Mouse (Mus musculus) kidney, postnatal 14 days (tissue): ENCODE data around the gene Comt.

Experiments used
- DNase-seq: peaks from one replicate; pipeline ENCODE4 v3.0.0; 2022; ENCODE audit warnings: mixed read lengths

Gene Comt

DNA sequence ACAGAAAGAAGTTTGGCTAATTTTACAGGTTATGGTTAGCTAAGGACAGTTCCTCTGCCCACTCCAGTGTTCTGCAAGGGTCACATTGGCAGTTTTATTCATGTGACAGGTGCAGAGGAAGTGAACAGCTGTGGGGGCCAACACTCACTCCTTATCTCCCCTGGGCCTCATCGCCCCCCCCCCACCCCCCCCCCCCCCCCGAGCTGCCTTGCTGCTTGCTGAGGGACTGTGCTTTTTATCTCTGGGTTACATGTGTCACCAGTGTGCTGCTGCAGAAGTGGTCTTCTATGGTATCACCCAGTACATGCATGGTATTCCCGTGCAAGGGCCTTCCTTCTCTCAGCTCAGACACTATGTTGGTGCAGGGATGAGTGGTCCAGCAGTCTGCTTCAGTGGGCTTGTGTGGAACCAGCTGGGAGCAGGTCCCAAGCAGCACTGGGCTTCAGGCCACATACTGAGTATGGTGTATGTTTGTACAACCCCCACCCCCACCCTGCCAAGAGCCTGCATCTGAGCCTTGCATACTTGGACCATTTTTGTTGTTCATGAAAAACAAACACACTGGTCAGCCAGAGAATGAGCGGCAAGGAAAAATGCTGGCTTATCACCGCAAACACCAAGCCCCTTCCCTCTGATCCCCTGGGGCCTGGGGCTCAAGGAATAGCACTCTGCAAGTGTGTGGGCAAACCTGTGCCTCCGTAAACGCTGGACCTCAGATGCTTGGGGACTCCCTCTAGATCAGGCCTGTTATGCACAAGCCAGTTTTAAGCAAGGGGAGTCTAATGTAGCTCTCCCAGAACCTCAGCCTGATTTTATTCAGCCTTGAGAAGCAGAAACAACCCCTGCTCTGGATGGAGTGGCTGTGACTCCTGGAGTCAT lies 38.7 kb downstream of the Comt start:
- DNase-seq, result peak; percentile 62

GRCm38 (mm10) chr16:18386972-18387371 lies 39.7 kb downstream of the Comt start:
- DNase-seq, result no peak

- DNase-seq, result no peak
These were observed 40.2 kb downstream of the Comt start for GRCm38 (mm10) chr16:18386451-18386850.

DNA sequence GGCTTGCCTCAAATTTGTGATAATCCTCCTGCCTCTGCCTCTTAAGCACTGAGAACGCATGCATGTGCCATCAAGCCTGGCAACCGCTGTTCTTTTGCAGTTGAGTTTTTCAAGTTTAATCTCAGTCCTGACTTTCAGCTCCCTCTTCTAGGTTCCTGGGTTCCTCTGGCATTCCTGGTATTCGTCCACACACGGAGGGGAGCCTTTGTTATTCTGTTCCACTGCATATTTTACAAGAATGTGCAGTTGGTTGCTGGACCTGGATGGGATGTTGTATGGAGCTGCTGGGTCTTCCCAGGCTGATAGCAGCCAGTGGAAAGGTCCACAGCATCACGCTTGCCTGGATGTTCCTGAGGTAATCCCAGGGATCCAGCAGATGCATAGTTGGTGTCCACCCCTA lies 41.2 kb downstream of the Comt start:
- DNase-seq, result no peak

- no peak for DNase-seq
These were observed 42.0 kb downstream of the Comt start for GRCm38 (mm10) chr16:18384659-18385058.

- no peak for DNase-seq
These were observed 42.4 kb downstream of the Comt start for GRCm38 (mm10) chr16:18384211-18384610.

DNA sequence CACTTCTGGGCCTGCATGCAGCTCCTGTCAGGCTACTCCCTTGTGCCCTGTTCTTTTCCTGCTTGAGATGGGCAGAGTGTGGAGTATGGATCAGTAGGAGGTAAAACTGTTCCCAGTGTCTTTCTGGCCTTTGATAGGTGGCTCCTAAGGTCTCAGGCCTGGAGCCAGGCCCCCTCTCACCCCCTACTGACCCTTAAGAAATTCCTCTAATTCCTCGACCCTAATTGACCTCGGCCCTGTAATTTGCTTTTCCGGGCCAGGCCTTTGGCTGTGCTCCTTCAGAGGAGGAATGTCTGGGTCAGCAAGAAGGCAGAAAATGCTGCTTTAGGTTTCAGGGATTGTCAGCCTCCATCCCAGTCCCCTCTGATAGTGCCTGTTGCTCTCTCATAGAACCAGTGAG lies 42.9 kb downstream of the Comt start:
- peak; percentile 79 for DNase-seq

- peak; percentile 75 for DNase-seq
These were observed 43.5 kb downstream of the Comt start for GRCm38 (mm10) chr16:18383045-18383726.

GRCm38 (mm10) chr16:18381621-18382258 lies 44.9 kb downstream of the Comt start:
- no peak for DNase-seq

DNA sequence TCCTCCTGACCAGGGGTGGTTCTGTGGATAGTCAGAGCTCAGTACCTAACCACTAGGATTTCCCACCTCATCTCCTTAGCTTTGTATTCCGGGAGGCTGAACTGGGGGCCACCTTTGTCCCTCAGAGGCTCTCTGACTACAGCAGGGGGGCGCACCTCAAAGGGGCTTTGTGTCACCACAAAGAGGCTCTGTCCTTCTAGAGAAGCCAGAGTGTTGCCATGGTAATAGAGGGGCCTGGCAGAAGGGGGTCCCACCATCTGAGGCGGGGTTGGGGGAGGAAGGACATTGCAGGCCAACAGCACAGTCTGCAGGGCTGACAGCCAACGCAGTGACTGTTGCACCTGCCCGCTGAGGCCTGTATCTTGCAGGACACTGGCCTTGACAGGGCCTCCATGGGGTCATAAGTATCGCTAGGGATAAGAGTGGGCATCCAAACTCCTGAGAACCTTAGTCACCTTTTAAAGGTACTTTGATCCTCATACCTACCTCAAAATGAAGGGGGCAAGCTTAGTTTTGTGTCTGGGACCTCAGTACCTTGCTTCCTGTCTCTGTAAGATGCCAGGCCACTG lies 46.1 kb downstream of the Comt start:
- DNase-seq, result no peak

- DNase-seq, result peak; percentile 61
These were observed 47.2 kb downstream of the Comt start for GRCm38 (mm10) chr16:18379338-18380001.

GRCm38 (mm10) chr16:18378489-18378888 lies 48.2 kb downstream of the Comt start:
- DNase-seq, result no peak

DNA sequence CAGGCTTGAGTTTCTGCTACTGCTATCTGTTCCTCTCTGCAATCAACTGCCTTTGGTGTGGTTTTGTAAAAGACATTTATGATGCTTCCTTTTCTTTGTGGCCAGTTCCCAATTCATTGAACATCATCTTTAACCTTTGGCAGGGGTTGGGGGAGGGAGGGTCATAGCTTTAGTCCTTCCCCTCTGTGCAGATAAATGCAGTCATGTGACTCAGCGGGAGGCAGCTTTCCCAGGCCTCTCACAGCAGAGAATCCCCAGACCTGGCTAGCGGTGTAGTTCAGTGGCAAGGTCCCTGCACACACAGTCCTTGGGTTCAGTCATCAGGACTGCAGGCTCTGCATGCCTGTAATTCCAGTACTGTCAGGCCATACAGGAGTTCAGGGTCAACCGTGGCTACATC lies 49.4 kb downstream of the Comt start:
- peak; percentile 73 for DNase-seq

- DNase-seq, result peak; percentile 44
These were observed 50.2 kb downstream of the Comt start for GRCm38 (mm10) chr16:18376297-18376954.

DNA sequence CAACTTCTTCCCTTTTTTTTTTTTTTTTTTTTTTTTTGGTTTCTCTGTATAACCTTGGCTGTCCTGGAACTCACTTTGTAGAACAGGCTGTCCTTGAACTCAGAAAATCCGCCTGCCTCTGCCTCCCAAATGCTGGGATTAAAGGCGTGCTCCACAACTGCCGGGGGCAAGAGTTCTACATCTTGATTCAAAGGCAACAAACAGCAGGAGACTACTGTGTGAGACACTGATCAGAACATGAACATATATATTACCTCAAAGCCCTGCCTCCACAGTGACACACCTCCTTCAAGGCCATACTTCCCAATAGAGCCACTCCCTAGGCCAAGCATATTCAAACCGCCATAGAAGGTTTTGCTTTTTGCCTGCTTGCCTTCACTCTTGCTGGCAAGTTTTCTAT lies 53.0 kb downstream of the Comt start:
- no peak for DNase-seq

- DNase-seq, result no peak
These were observed 56.5 kb downstream of the Comt start for GRCm38 (mm10) chr16:18370197-18370596.

GRCm38 (mm10) chr16:18366849-18367248 lies 59.8 kb downstream of the Comt start:
- DNase-seq, result no peak

GRCm38 (mm10) chr16:18362948-18363347 lies 63.7 kb downstream of the Comt start:
- peak; percentile 48 for DNase-seq

DNA sequence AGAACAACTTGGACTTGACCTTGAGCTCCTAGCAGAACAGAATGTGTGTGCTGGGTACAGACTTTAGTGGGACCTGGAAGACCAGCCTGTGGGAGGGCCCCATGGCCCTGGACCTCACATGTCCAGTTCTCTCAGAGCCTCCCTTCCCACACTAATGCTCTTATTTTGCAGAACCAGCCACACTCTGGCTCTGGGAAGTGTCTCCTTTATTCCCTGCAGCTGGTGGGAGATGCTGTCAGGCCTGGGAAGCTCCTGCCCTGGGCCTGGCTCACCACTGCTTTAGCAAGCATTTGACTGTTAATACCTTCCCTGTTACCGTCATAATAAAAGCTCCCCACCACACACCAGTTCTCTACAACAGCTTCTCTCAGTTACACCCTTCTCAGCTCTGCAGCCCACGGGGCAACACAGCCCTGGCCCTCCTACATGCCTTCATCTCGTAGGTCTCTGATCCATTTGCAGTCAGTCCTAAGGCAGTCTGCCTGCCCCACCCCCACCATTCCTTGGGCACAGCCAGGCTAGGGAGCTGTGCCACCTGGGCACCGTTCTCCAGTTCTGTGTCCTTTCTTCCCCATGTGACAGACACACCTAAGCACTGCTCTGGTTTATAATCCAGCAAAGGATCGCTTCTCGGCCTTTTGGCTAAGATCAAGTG lies 66.4 kb downstream of the Comt start:
- DNase-seq, result no peak

DNA sequence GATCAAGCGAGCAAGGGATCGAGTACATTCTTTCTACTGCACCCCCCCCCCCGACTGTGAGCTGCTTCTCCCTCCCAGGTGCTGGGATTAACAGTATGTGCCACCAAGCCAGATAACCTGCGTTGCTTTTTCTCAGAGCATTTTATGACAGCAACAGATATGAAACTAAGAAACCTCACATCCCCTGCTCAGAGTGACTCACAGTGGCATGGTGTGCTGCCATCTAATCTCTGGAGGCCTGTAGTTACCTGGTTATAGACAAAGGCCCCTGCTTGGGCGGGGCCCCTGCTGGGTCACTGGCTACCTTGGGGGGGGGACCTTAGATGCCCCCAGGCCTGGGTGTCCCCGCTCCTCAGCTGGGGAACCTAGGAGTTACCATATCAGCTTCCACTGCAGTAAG lies 68.7 kb downstream of the Comt start:
- no peak for DNase-seq

DNA sequence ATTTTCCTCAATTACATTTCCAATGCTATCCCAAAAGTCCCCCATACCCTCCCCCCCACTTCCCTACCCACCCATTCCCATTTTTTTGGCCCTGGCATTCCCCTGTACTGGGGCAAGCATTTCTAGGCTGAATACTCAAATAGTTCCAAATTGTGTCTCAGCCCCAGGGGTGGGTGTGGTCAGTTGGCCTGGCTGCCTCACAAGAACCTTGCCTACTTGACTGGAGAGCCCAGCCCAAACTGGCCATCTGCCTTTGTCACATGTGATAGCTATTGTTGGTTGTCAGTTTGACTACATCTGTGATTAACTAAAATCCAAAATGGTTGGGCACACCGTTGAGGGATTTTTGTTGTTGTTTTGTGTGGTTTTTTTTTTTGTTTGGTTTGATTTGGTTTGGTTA lies 69.7 kb downstream of the Comt start:
- DNase-seq, result no peak
